Mouse (Mus musculus) hindbrain, postnatal 0 days (tissue): ENCODE measurements at regions not wholly inside any gene's neighbourhood (a gene's known extent, or its start where the extent isn't known, plus 50 kb on each side); places are given as distances from the start of the nearest gene placed in this dataset.

Experiments
- ATAC-seq: fragments of 200-750 bp; cut with Nextera tagmentation; 2 replicates; pipeline ENCODE4 v1.8.0; 2017; ENCODE audit warnings: mild to moderate bottlenecking, moderate TSS enrichment, moderate library complexity
- DNase-seq: peaks from one replicate; pipeline ENCODE4 v3.0.0-alpha.2; 2015; ENCODE audit warnings: low spot score
- H3K27ac ChIP-seq: fragments of 300-500 bp; sonication (generic); 2 replicates; pipeline ENCODE4 v1.5.1; 2014; ENCODE audit warnings: mild to moderate bottlenecking
- H3K27me3 ChIP-seq: fragments of 300-500 bp; sonication (generic); 2 replicates; pipeline ENCODE4 v1.6.1; 2014; ENCODE audit warnings: low read length, mixed read lengths; ENCODE audit not compliant: insufficient read depth
- H3K36me3 ChIP-seq: fragments of 300-500 bp; sonication (generic); 2 replicates; pipeline ENCODE4 v1.6.1; 2014; ENCODE audit warnings: low read length, mixed read lengths; ENCODE audit not compliant: insufficient read depth
- H3K4me1 ChIP-seq: fragments of 300-500 bp; sonication (generic); 2 replicates; pipeline ENCODE4 v1.6.1; 2014; ENCODE audit warnings: antibody characterized with exemption, low read length, mixed read lengths; ENCODE audit not compliant: insufficient read depth
- H3K4me2 ChIP-seq: fragments of 300-500 bp; sonication (generic); 2 replicates; pipeline ENCODE4 v1.6.1; 2014; ENCODE audit warnings: low read depth, mild to moderate bottlenecking, low read length, moderate library complexity, mixed read lengths
- H3K4me3 ChIP-seq: fragments of 300-500 bp; sonication (generic); 2 replicates; pipeline ENCODE4 v1.5.1; 2014; ENCODE audit warnings: low read length
- H3K9ac ChIP-seq: fragments of 300-500 bp; sonication (generic); replicated peaks from 2 replicates; pipeline ENCODE4 v1.6.1; 2014; ENCODE audit warnings: mild to moderate bottlenecking, low read length, moderate library complexity, mixed read lengths
- H3K9me3 ChIP-seq: fragments of 300-500 bp; sonication (generic); 2 replicates; pipeline ENCODE4 v1.6.1; 2016; ENCODE audit warnings: low read length, mixed read lengths
- CTCF ChIP-seq: IDR thresholded peaks from 2 replicates; pipeline ENCODE4 v1.5.1; 2016; ENCODE audit warnings: antibody characterized with exemption, control low read depth, low read depth
- WGBS: fragments of 180-500 bp; shearing (Covaris S2); extraction: QIAGEN DNeasy Blood & Tissue Kit; methylation state at CpG from one replicate; pipeline ENCODE4 v1.1.7; 2014; 5-methylcytosine and 5-hydroxymethylcytosine counted together

DNA sequence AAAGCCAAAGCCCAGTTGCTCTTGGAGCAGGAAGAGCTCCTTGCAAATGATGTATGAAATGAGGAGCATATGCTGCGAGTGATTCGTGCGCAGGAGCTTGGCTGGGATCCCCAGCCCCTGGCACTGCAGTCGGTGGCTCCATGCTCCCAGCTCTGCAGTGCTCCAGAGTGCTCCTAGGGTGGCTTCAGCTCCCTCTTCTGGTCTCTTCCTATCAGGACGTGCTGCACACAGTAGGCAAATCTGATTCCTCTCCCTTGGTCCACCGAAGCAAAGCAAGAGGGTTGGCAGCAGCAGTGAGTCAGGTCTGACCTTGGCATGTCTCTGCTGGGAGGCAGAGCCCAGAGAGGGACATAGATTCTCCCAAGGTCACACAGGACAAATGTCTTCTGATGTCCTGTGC, 130.3 kb upstream of the Zc3h12a start:
- WGBS: 41% methylated on average over 6 of the region's 6 CpGs
- TF ChIP-seq CTCF: peak; percentile 13; the same call in 1 of the 2 replicates
- DNase-seq: peak; percentile 38
- Histone ChIP-seq H3K9me3 (no peaks in the 10 kb centered on the region), H3K36me3 (no peaks in the 10 kb centered on the region), H3K4me1 (0 out of 2 replicates have a peak, but pooled peaks cover 9% of the 10 kb centered on the region), H3K27me3 (no peaks in the 10 kb centered on the region; the same call in 1 of the 2 replicates), H3K4me3 (no peak overlapping the region), H3K27ac (no peak overlapping the region), H3K4me2 (no peak overlapping the region), H3K9ac (no peak overlapping the region)
- no peak for ATAC-seq

DNA sequence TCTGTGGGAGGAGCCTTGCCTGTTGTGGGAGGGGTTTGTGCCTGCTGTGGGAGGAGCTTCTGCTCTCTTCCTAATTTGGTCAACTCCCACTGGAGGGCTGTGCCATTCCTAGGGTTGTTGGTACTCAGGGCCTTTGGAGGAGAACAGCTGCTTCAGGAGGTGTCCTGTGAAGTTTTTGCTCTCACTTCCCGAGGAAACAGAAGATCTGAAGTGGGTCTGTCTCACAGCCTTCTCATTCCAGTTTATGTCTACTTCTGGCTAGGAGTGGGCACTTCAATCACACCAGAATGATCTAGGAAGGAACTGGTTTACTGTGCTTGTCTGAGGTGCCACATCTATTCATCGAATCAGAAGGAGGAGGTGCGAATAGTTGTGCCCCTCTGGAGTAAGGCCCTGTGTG, 125.5 kb upstream of the Zc3h12a start:
- Histone ChIP-seq H3K9me3 (no peaks in the 10 kb centered on the region), H3K4me2 (no peak overlapping the region), H3K27ac (no peak overlapping the region), H3K4me1 (no peaks in the 10 kb centered on the region; the same call in 1 of the 2 replicates), H3K36me3 (no peaks in the 10 kb centered on the region), H3K9ac (no peak overlapping the region), H3K27me3 (no peaks in the 10 kb centered on the region), H3K4me3 (no peak overlapping the region)
- WGBS: 88% methylated on average over 3 of the region's 3 CpGs
- ATAC-seq (no peak), DNase-seq (no peak)
- TF ChIP-seq CTCF: no peak

DNA sequence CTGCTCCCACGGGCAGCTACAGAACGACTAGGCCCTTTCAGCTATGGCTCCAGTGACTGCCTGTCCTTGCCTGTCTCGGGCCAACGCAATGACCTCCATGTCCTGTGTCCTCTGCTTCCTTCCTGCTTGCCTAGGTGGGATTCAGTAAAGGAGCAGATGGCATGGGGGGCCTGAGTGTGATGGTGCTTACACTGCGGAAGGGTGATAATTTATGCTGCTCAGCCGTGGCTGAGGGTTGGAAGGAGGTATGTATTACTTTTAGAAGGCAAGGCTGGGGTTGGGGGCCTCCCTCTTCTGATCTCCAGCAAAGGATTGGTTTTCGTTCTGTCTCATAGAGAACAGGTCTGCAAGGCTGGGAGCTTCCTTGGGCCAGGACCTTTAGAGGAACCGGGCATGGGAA, 124.6 kb upstream of the Zc3h12a start:
- ATAC-seq (no peak), DNase-seq (no peak)
- Histone ChIP-seq H3K4me2 (no peak overlapping the region), H3K36me3 (no peaks in the 10 kb centered on the region), H3K27ac (no peak overlapping the region), H3K9ac (no peak overlapping the region), H3K27me3 (no peaks in the 10 kb centered on the region), H3K4me3 (no peak overlapping the region), H3K9me3 (no peaks in the 10 kb centered on the region), H3K4me1 (no peaks in the 10 kb centered on the region; the same call in 1 of the 2 replicates)
- TF ChIP-seq CTCF: no peak
- WGBS: 61% methylated on average over 8 of the region's 8 CpGs

- H3K4me1 ChIP-seq: no peaks in the 10 kb centered on the region; the same call in 1 of the 2 replicates
- TF ChIP-seq CTCF: no peak
- no peak overlapping the region for H3K4me2 ChIP-seq
- H3K9me3 ChIP-seq: no peaks in the 10 kb centered on the region
- 41% methylated on average over 7 of the region's 7 CpGs for WGBS
- no peaks in the 10 kb centered on the region for H3K36me3 ChIP-seq
- H3K27me3 ChIP-seq: no peaks in the 10 kb centered on the region
- no peak overlapping the region for H3K4me3 ChIP-seq
- no peak overlapping the region for H3K27ac ChIP-seq
- DNase-seq (no peak), ATAC-seq (no peak)
- H3K9ac ChIP-seq: no peak overlapping the region
These were observed 121.4 kb upstream of the Zc3h12a start for GRCm38 (mm10) chr4:125249061-125249460.

DNA sequence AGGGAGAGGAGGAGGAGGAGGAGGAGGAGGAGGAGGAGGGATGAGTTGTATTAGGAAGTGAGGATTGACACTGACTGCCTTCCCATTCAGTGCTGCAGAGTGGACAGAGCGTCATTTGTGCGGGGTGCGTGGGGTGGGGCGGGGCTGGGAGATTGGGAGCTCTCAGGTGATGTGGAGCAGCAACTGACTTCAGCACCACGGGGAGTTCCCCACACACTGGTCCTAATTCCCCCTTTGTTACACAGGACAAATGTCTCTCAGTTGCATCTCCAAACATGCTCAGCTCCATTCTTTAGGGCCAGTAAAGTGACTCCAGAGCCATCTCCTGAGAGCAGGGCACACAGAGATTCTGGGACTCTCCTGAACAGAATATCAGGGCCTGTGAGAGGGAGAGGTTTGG, 118.5 kb upstream of the Zc3h12a start:
- 18% methylated on average over 5 of the region's 5 CpGs for WGBS
- no peaks in the 10 kb centered on the region for H3K9me3 ChIP-seq
- TF ChIP-seq CTCF: no peak

GRCm38 (mm10) chr4:125242512-125242911, 114.9 kb upstream of the Zc3h12a start:
- no peak for TF ChIP-seq CTCF
- H3K4me3 ChIP-seq: no peak overlapping the region
- no peaks in the 10 kb centered on the region for H3K27me3 ChIP-seq
- H3K27ac ChIP-seq: no peak overlapping the region
- WGBS: 88% methylated on average over 1 of the region's 1 CpGs
- no peaks in the 10 kb centered on the region for H3K9me3 ChIP-seq
- H3K9ac ChIP-seq: no peak overlapping the region
- H3K36me3 ChIP-seq: no peaks in the 10 kb centered on the region
- no peak for DNase-seq
- ATAC-seq: no peak
- H3K4me1 ChIP-seq: no peaks in the 10 kb centered on the region
- H3K4me2 ChIP-seq: no peak overlapping the region

More for the DNA sequence above, 118.5 kb upstream of the Zc3h12a start:
- no peak overlapping the region for H3K27ac ChIP-seq
- no peak for DNase-seq
- no peaks in the 10 kb centered on the region for H3K36me3 ChIP-seq
- no peak overlapping the region for H3K4me2 ChIP-seq
- ATAC-seq: no peak
- no peak overlapping the region for H3K4me3 ChIP-seq
- no peaks in the 10 kb centered on the region for H3K27me3 ChIP-seq
- H3K4me1 ChIP-seq: no peaks in the 10 kb centered on the region; the same call in 1 of the 2 replicates
- H3K9ac ChIP-seq: no peak overlapping the region

- Histone ChIP-seq H3K9me3 (no peaks in the 10 kb centered on the region), H3K27ac (no peak overlapping the region), H3K36me3 (no peaks in the 10 kb centered on the region), H3K4me3 (no peak overlapping the region), H3K4me2 (no peak overlapping the region), H3K4me1 (no peaks in the 10 kb centered on the region), H3K27me3 (no peaks in the 10 kb centered on the region), H3K9ac (no peak overlapping the region)
- no peak for TF ChIP-seq CTCF
- no peak for DNase-seq
- 32% methylated on average over 7 of the region's 7 CpGs for WGBS
- ATAC-seq: no peak
These were observed 114.1 kb upstream of the Zc3h12a start for GRCm38 (mm10) chr4:125241577-125242262.
